Mouse (Mus musculus): ENCODE data around the gene Pik3c2b. TPM values are rescaled to one million over a fixed set of nuclear protein-coding genes. Genes with fewer than 3 reads are reported as not detected.

The Pik3c2b gene
- total RNA-seq, 2 experiments from 2014 or later: 12.2 to 21.6 TPM

Other genes starting within 250 kb of the Pik3c2b start
- 1 to 10 TPM; 1.6 to 3.1 TPM for gene Lrrn2, start 165.4 kb upstream of the Pik3c2b start, total RNA-seq (2021)
- gene Mdm4, start 15.1 kb upstream of the Pik3c2b start, total RNA-seq (2021): 10 to 100 TPM; 23.0 to 33.2 TPM
- 10 to 100 TPM; 22.1 to 24.6 TPM for gene Ppp1r15b, start 85.5 kb downstream of the Pik3c2b start, total RNA-seq (2021)
- 10 to 100 TPM; 14.5 to 15.5 TPM for gene Plekha6, start 118.5 kb downstream of the Pik3c2b start, total RNA-seq (2021)

Measured in gastrocnemius, postnatal 14 days (tissue).